Mouse (Mus musculus) thymus, adult 2 months (tissue): ENCODE data around the gene Tmem231.

Source experiments
- CTCF ChIP-seq: fragments of 200-500 bp; IDR thresholded peaks from 2 replicates; pipeline ENCODE4 v1.5.1; 2012; ENCODE audit warnings: mild to moderate bottlenecking, control low read depth, low read length, moderate library complexity, borderline replicate concordance; ENCODE audit not compliant: control insufficient read depth, poor library complexity, insufficient read depth; ENCODE audit errors: extremely low read depth
- POLR2A ChIP-seq: fragments of 200-500 bp; IDR thresholded peaks from 2 replicates; pipeline ENCODE4 v1.6.1; 2012; ENCODE audit warnings: mild to moderate bottlenecking, low read length, control low read depth, moderate library complexity; ENCODE audit not compliant: control insufficient read depth, poor library complexity, insufficient read depth; ENCODE audit errors: extremely low read depth

DNA sequence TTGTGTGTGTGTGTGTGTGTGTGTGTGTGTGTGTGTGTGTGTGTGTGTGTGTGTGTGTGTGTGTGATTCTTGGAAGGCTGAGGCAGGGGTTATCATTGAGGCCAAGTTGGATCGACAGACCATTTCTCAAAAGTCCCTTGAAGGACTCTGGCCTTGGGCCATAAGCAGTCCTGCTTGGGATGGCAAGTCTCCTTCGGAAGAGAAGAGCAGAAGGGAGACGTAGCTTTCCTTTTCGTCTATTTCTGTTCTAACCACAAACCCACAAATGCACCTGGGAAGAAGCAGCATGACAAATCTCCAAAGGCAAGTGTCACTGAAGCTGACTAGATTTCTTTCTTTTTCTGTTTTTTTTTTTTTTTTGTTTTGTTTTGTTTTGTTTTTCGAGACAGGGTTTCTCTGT, 22.2 kb upstream of the Tmem231 start:
- TF ChIP-seq POLR2A = no peak
- no peak for TF ChIP-seq CTCF
